Mouse (Mus musculus) stomach, embryonic 16.5 days (tissue): ENCODE measurements at regions not wholly inside any gene's neighbourhood (a gene's known extent, or its start where the extent isn't known, plus 50 kb on each side); places are given as distances from the start of the nearest gene placed in this dataset.

Experiments used
- ATAC-seq: fragments of 200-750 bp; cut with Nextera tagmentation; 2 replicates; pipeline ENCODE4 v1.8.0; 2017; ENCODE audit warnings: moderate number of reproducible peaks, moderate TSS enrichment; ENCODE audit not compliant: insufficient read depth, low FRiP score
- H3K27ac ChIP-seq: fragments of 300-500 bp; sonication (generic); 2 replicates; pipeline ENCODE4 v1.5.1; 2014; ENCODE audit warnings: low read length
- H3K27me3 ChIP-seq: fragments of 300-500 bp; sonication (generic); 2 replicates; pipeline ENCODE4 v1.6.1; 2014; ENCODE audit warnings: low read length, control low read depth, mixed read lengths; ENCODE audit not compliant: control insufficient read depth, insufficient read depth
- H3K36me3 ChIP-seq: fragments of 300-500 bp; sonication (generic); 2 replicates; pipeline ENCODE4 v1.6.1; 2014; ENCODE audit warnings: low read length; ENCODE audit not compliant: control insufficient read depth, insufficient read depth
- H3K4me1 ChIP-seq: fragments of 300-500 bp; sonication (generic); 2 replicates; pipeline ENCODE4 v1.6.1; 2014; ENCODE audit warnings: low read length, control low read depth, mixed read lengths; ENCODE audit not compliant: control insufficient read depth, insufficient read depth
- H3K4me2 ChIP-seq: fragments of 300-500 bp; sonication (generic); 2 replicates; pipeline ENCODE4 v1.6.1; 2014; ENCODE audit warnings: low read depth, low read length, mixed read lengths
- H3K4me3 ChIP-seq: fragments of 300-500 bp; sonication (generic); replicated peaks from 2 replicates; pipeline ENCODE4 v1.5.1; 2014; ENCODE audit warnings: mild to moderate bottlenecking, low read length
- H3K9ac ChIP-seq: fragments of 300-500 bp; sonication (generic); 2 replicates; pipeline ENCODE4 v1.6.1; 2014; ENCODE audit warnings: low read length
- H3K9me3 ChIP-seq: fragments of 300-500 bp; sonication (generic); replicated peaks from 2 replicates; pipeline ENCODE4 v1.6.1; 2016; ENCODE audit warnings: low read length, control low read depth; ENCODE audit not compliant: control insufficient read depth
- WGBS: fragments of 180-500 bp; shearing (Covaris S2); extraction: QIAGEN DNeasy Blood & Tissue Kit; methylation state at CpG from one replicate; pipeline ENCODE4 v1.1.7; 2014; 5-methylcytosine and 5-hydroxymethylcytosine counted together

- WGBS = 43% methylated on average over 3 of the region's 3 CpGs
- no peak overlapping the region for H3K27ac ChIP-seq
- H3K9ac ChIP-seq = no peak overlapping the region
- no peak overlapping the region for H3K4me3 ChIP-seq
- H3K4me1 ChIP-seq = no peaks in the 10 kb centered on the region
- no peaks in the 10 kb centered on the region for H3K36me3 ChIP-seq
- ATAC-seq = no peak
- no peaks in the 10 kb centered on the region for H3K9me3 ChIP-seq
- no peaks in the 10 kb centered on the region for H3K27me3 ChIP-seq
- H3K4me2 ChIP-seq = no peak overlapping the region
Observed at GRCm38 (mm10) chr1:35465081-35465480, 603.1 kb upstream of the Hs6st1 start.

GRCm38 (mm10) chr1:35469185-35469753 is 598.9 kb upstream of the Hs6st1 start:
- Histone ChIP-seq H3K9ac (no peak overlapping the region), H3K27me3 (no peaks in the 10 kb centered on the region), H3K4me2 (no peak overlapping the region), H3K9me3 (no peaks in the 10 kb centered on the region), H3K27ac (no peak overlapping the region), H3K36me3 (no peaks in the 10 kb centered on the region), H3K4me1 (no peaks in the 10 kb centered on the region), H3K4me3 (no peak overlapping the region)
- WGBS = 71% methylated on average over 4 of the region's 4 CpGs
- no peak for ATAC-seq

DNA sequence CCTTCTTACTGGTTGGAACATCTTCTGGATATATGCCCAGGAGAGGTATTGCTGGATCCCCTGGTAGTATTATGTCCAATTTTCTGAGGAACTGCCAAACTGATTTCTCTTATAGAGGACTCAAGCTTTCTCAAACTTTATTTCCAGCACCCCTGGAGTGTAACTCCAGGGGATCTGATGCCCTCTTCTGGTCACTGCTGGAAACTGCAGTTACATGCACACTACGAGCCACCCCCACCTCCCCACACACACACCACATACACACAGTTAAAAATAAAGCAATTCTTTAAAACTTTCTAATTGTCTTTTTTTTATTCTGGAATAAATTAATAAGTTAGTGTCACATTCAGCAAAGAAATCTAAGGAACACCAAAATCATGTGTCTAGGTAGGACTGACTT is 589.9 kb upstream of the Hs6st1 start:
- ATAC-seq = no peak
- WGBS = 91% methylated on average over 1 of the region's 1 CpGs

GRCm38 (mm10) chr1:35495963-35496362 is 572.2 kb upstream of the Hs6st1 start:
- no peaks in the 10 kb centered on the region for H3K4me1 ChIP-seq
- no peak overlapping the region for H3K4me3 ChIP-seq
- H3K9me3 ChIP-seq = no peaks in the 10 kb centered on the region
- no peak overlapping the region for H3K9ac ChIP-seq
- no peak overlapping the region for H3K27ac ChIP-seq
- H3K4me2 ChIP-seq = no peak overlapping the region
- WGBS = 13% methylated on average over 5 of the region's 5 CpGs
- no peaks in the 10 kb centered on the region for H3K36me3 ChIP-seq
- no peaks in the 10 kb centered on the region for H3K27me3 ChIP-seq
- no peak for ATAC-seq

More for the DNA sequence above, 589.9 kb upstream of the Hs6st1 start:
- Histone ChIP-seq H3K4me1 (no peaks in the 10 kb centered on the region), H3K4me3 (no peak overlapping the region), H3K27me3 (no peaks in the 10 kb centered on the region), H3K36me3 (no peaks in the 10 kb centered on the region), H3K9me3 (no peaks in the 10 kb centered on the region), H3K27ac (no peak overlapping the region), H3K9ac (no peak overlapping the region), H3K4me2 (no peak overlapping the region)

DNA sequence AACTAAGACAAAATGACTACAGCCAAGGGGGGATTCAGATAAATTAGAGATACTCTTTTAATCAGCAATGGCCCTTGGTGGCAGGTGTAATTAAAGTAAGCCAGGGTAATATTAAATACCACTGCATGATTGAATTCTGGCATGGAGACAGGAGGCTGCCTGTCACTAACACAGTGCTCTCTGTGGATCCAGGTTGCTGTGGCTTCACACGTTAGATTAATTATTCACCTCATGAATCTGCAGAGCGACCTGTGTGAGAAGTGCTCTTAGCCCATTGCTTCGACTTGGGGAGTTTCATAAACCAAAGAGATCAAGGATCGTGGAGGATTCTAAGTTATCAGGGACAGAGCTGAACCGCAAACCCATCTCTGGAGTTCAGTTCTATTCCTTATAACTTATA is 545.2 kb upstream of the Hs6st1 start:
- no peaks in the 10 kb centered on the region for H3K27me3 ChIP-seq

DNA sequence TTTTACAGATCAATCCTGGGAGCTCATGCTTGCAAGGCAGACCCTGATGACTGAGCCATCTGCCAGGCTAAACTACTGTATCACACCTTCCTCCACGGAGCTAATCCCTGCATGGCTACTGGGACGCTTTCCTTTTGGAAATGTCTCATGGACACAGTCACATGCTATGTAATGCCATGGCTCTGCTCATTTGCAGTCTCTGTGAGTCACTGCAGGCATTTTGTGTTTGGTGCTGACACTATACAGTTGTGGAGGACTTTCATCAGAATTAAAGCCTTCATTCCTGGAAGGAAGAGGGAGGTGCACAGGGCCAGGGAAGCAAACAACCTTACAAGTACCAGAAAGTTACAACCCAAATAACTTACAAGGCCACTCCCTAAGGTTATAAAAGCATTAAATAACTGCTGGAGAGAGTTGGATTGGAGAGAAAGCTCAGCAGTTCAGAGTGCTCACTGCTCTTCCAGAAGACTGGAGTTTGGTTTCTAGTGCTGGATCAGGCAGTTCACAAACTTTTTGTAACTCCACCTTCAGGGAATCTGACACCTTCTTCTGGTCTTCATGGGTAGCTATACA is 544.3 kb upstream of the Hs6st1 start:
- 65% methylated on average over 2 of the region's 2 CpGs for WGBS
- ATAC-seq = no peak
- H3K9ac ChIP-seq = no peak overlapping the region
- H3K9me3 ChIP-seq = no peaks in the 10 kb centered on the region
- no peaks in the 10 kb centered on the region for H3K36me3 ChIP-seq
- H3K4me2 ChIP-seq = no peak overlapping the region
- H3K27ac ChIP-seq = no peak overlapping the region
- H3K27me3 ChIP-seq = no peaks in the 10 kb centered on the region
- H3K4me1 ChIP-seq = no peaks in the 10 kb centered on the region
- no peak overlapping the region for H3K4me3 ChIP-seq

More for the DNA sequence above, 545.2 kb upstream of the Hs6st1 start:
- Histone ChIP-seq H3K4me2 (no peak overlapping the region), H3K9me3 (no peaks in the 10 kb centered on the region), H3K4me1 (no peaks in the 10 kb centered on the region), H3K9ac (no peak overlapping the region), H3K4me3 (no peak overlapping the region), H3K36me3 (no peaks in the 10 kb centered on the region), H3K27ac (no peak overlapping the region)
- no peak for ATAC-seq
- WGBS = 80% methylated on average over 5 of the region's 5 CpGs

GRCm38 (mm10) chr1:35524788-35525187 is 543.4 kb upstream of the Hs6st1 start:
- Histone ChIP-seq H3K4me3 (no peak overlapping the region), H3K9ac (no peak overlapping the region), H3K36me3 (no peaks in the 10 kb centered on the region), H3K9me3 (no peaks in the 10 kb centered on the region), H3K4me1 (no peaks in the 10 kb centered on the region), H3K27ac (no peak overlapping the region), H3K27me3 (no peaks in the 10 kb centered on the region), H3K4me2 (no peak overlapping the region)
- no peak for ATAC-seq
- 63% methylated on average over 5 of the region's 5 CpGs for WGBS

DNA sequence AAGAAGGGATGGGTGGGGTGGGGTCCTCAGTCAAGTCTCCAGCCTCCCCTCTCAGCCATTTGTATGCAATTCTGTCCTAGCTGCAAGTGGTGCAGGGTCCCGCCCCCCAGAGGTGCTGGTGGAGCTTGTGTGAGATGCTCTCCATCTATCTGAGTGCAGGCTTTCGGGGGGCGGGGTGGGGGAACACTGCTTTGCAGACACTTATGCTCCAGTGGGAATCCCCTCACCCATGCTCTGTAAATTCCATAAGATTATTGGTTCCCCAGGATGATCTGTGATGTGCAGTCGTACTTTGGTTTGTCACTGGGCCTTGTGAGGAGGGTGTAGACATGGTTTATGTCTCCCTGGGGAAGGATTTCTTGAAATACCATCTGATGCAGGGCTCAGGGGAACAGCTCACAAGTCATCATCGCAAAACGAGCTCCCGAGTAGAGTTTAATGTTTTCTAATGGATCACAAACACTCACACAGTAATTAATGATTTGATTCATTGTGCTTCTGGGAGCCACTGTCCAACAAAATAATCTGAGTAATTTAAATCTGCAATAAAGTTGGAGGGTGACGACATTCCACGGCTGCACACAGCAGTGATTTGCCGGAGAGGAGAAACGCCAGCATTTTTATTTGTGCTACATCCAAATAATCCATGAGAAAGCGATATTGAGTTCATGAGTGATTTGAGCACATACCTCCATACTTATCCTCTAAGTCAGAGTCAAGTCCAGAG is 540.3 kb upstream of the Hs6st1 start:
- H3K4me3 ChIP-seq = no peak overlapping the region
- ATAC-seq = no peak
- no peaks in the 10 kb centered on the region for H3K36me3 ChIP-seq
- H3K9me3 ChIP-seq = no peaks in the 10 kb centered on the region
- H3K4me1 ChIP-seq = no peaks in the 10 kb centered on the region
- H3K9ac ChIP-seq = no peak overlapping the region
- no peak overlapping the region for H3K27ac ChIP-seq
- no peak overlapping the region for H3K4me2 ChIP-seq
- H3K27me3 ChIP-seq = no peaks in the 10 kb centered on the region
- WGBS = 71% methylated on average over 12 of the region's 12 CpGs

- Histone ChIP-seq H3K9me3 (no peaks in the 10 kb centered on the region), H3K4me2 (no peak overlapping the region), H3K27me3 (no peaks in the 10 kb centered on the region), H3K9ac (no peak overlapping the region), H3K4me1 (no peaks in the 10 kb centered on the region), H3K27ac (no peak overlapping the region), H3K4me3 (no peak overlapping the region), H3K36me3 (no peaks in the 10 kb centered on the region)
- ATAC-seq = no peak
Observed at GRCm38 (mm10) chr1:35535470-35535869, 532.7 kb upstream of the Hs6st1 start.
